Mouse (Mus musculus) lung, postnatal 0 days (tissue): ENCODE measurements around the gene Efna4.

Source experiments
- CTCF ChIP-seq: IDR thresholded peaks from 2 replicates; pipeline ENCODE4 v1.5.1; 2016; ENCODE audit warnings: antibody characterized with exemption, mild to moderate bottlenecking
- EP300 ChIP-seq: IDR thresholded peaks from 2 replicates; pipeline ENCODE4 v1.6.1; 2016; ENCODE audit warnings: antibody characterized with exemption, mild to moderate bottlenecking, control low read depth

DNA sequence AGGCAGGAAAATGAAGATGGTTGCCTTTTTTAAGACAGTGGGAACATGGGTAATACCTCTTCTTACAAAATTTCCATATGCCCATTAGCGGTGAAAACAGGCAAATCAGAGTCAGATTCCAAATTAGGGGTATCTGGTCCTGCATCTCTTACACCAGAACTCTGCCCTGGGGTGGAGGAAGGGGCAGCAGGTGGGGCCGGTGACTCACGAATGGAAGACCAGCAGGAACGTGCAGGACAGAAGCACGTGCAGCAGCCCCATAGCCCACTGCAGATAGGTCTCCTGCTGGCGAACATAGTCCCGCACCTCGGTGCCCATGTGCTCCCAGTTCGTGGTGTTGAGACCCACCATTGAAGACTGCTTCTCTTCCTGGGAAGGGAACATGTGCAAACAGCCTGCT, 18.2 kb upstream of the Efna4 start:
- no peak for TF ChIP-seq CTCF
- no peak for TF ChIP-seq EP300
